Comparison of ENCODE assay signal across 28 mouse cellular contexts in the genomic region with DNA sequence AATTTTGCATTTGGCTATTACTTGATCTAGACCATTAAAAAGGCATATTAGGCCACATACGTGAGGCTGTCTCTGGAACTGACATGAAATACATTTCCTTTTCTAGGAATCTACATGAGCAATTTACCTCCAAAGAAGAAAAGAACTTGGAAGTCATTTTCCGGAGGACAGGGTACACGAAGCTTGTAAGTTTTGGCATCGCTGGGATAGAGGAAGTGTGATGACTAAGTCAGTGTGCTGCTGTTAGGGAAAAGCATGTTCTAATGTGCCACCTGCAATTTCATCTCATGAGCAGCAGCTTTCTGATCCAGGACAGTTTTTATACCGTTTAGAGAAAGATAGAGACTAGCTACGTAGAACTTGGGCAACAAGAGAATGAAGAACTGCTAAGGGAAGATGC.
"Had no signal": no experiment of that assay in that cellular context is flagged by ENCODE, and none has a peak within 500 bp of the region (broad histone marks: within the 10 kb centered on the region; RNA-seq: fewer than 3 reads in every experiment).

No protein-coding gene starts in this region.

- ATAC-seq: forebrain, embryonic 13.5 days; forebrain, embryonic 14.5 days; forebrain, embryonic 15.5 days; forebrain, embryonic 16.5 days; forebrain, postnatal 0 days had no signal

- H3K9me3 ChIP-seq: embryonic facial prominence, embryonic 10.5 days; embryonic facial prominence, embryonic 12.5 days; embryonic facial prominence, embryonic 13.5 days; embryonic facial prominence, embryonic 15.5 days; forebrain, embryonic 10.5 days; forebrain, embryonic 12.5 days; forebrain, embryonic 13.5 days; forebrain, embryonic 15.5 days; heart, embryonic 10.5 days had no signal

- H3K4me2 ChIP-seq: embryonic facial prominence, embryonic 12.5 days; embryonic facial prominence, embryonic 13.5 days; embryonic facial prominence, embryonic 15.5 days; forebrain, embryonic 12.5 days; forebrain, embryonic 13.5 days; forebrain, embryonic 15.5 days had no signal

- H3K36me3 ChIP-seq: embryonic facial prominence, embryonic 10.5 days; embryonic facial prominence, embryonic 12.5 days; embryonic facial prominence, embryonic 13.5 days; embryonic facial prominence, embryonic 15.5 days; forebrain, embryonic 10.5 days; forebrain, embryonic 12.5 days; forebrain, embryonic 15.5 days; heart, embryonic 10.5 days had no signal

- DNase-seq: cerebellum, adult 9-10 months; cerebellum, adult 9-11 months; cerebellum, postnatal 10 days; cerebellum, postnatal 14 days; cerebellum, postnatal 25 days; cerebellum, postnatal 36 days; embryo, embryonic 11 days; forebrain, postnatal 0 days; gastrocnemius, adult 2 months; gastrocnemius, postnatal 10 days; gastrocnemius, postnatal 14 days; gastrocnemius, postnatal 25 days; gastrocnemius, postnatal 36 days; heart, adult 11 months; heart, adult 18-20 months; heart, adult 2 months had no signal

- H3K4me3 ChIP-seq: embryonic facial prominence, embryonic 10.5 days; embryonic facial prominence, embryonic 12.5 days; embryonic facial prominence, embryonic 13.5 days; embryonic facial prominence, embryonic 15.5 days; erythroblast, embryonic 14.5 days; forebrain, embryonic 10.5 days; forebrain, embryonic 12.5 days; forebrain, embryonic 13.5 days; forebrain, embryonic 15.5 days; heart, adult 2 months; heart, embryonic 10.5 days had no signal

- H3K27me3 ChIP-seq: embryonic facial prominence, embryonic 12.5 days; embryonic facial prominence, embryonic 13.5 days; embryonic facial prominence, embryonic 15.5 days; forebrain, embryonic 12.5 days; forebrain, embryonic 13.5 days; forebrain, embryonic 15.5 days had no signal

- H3K4me1 ChIP-seq: embryonic facial prominence, embryonic 10.5 days; embryonic facial prominence, embryonic 12.5 days; embryonic facial prominence, embryonic 13.5 days; forebrain, embryonic 12.5 days; forebrain, embryonic 13.5 days had no signal

- H3K9ac ChIP-seq: embryonic facial prominence, embryonic 12.5 days; embryonic facial prominence, embryonic 13.5 days; embryonic facial prominence, embryonic 15.5 days; forebrain, embryonic 12.5 days; forebrain, embryonic 13.5 days; forebrain, embryonic 15.5 days; forebrain, postnatal 0 days had no signal

- H3K27ac ChIP-seq: embryonic facial prominence, embryonic 10.5 days; embryonic facial prominence, embryonic 12.5 days; embryonic facial prominence, embryonic 13.5 days; embryonic facial prominence, embryonic 15.5 days; forebrain, embryonic 10.5 days; forebrain, embryonic 12.5 days; forebrain, embryonic 13.5 days; forebrain, embryonic 15.5 days; gastrocnemius, adult 2 months; heart, adult 2 months; heart, embryonic 10.5 days had no signal
